Mouse (Mus musculus): ENCODE data around the gene Soat2. TPM values are rescaled to one million over a fixed set of nuclear protein-coding genes. Genes with fewer than 3 reads are reported as not detected.

Gene Soat2
- polyA plus RNA-seq, 1 experiment from 2014 or later: 13.6 TPM

- peaks cover 14% of the 10 kb centered on the region for H3K4me1 ChIP-seq (ENCODE audit: insufficient read depth)
- peak overlapping the region; percentile 75 for H3K27ac ChIP-seq (ENCODE audit: low read depth)
- H3K9me3 ChIP-seq (ENCODE audit: low read length): no peaks in the 10 kb centered on the region
- TF ChIP-seq EP300 (IDR thresholded peaks at IDR 0.05; ENCODE audit: low read depth) (no peak), CTCF (IDR thresholded peaks at IDR 0.05; ENCODE audit: low read depth) (no peak)
- 4% methylated on average over 34 of the region's 35 CpGs for WGBS (ENCODE audit: insufficient replicate concordance)
- peak overlapping the region; percentile 87 for H3K9ac ChIP-seq (replicated peaks)
- H3K4me3 ChIP-seq (ENCODE audit: low read depth, low read length): peak overlapping the region; percentile 92
- no peaks in the 10 kb centered on the region for H3K27me3 ChIP-seq (ENCODE audit: insufficient read depth, low read length)
- H3K36me3 ChIP-seq (replicated peaks; ENCODE audit: insufficient read depth, low read length): peaks cover 18% of the 10 kb centered on the region
- peak overlapping the region; percentile 98 for H3K4me2 ChIP-seq (ENCODE audit: low read depth, low read length)
- DNase-seq: no peak
- ATAC-seq: peak; percentile 53
These were observed 14.7 kb upstream of the Soat2 start for GRCm38 (mm10) chr15:102135522-102136128.

DNA sequence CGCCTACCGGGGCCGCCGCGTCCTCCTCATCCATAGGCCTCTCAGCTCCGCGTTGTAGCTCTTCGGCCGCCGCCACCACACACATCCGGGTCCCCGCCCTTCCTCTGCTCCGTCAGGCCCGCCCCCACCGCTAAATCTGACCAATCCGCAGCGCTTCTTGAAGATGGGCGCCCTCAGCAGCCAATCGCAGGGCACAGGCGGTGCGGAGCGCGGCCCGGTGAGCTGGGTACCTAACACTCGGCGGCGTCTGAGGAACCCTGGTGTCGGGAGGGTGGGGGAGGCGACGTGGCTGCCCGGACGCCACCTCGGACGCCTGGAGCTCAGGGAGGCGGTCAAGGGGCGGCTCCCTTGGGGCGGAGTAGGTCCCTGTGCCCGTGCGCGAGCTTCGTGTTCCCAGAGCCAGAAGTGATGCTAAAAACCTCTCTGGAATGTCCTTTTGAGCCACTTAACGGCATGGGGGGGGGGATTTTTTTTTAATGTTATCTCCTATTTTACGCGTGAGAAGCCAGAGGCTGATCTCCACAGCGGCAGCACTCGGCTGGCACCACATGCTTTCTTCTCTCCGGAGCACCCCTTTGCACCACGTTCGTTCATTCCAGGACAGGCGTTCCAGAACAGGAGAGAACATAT lies 14.1 kb upstream of the Soat2 start, which contains the start of gene Spryd3:
TSS of gene Spryd3 (minus strand) at position 106 of the 630 bp plus-strand sequence.
- DNase-seq: peak; percentile 98
- H3K36me3 ChIP-seq (replicated peaks; ENCODE audit: insufficient read depth, low read length): peaks cover 18% of the 10 kb centered on the region
- WGBS (ENCODE audit: insufficient replicate concordance): 1% methylated on average over 48 of the region's 50 CpGs

GRCm38 (mm10) chr15:102141120-102141519 lies 9.2 kb upstream of the Soat2 start:
- Histone ChIP-seq H3K9me3 (ENCODE audit: low read length) (no peaks in the 10 kb centered on the region), H3K4me2 (ENCODE audit: low read depth, low read length) (no peak overlapping the region), H3K4me3 (ENCODE audit: low read depth, low read length) (no peak overlapping the region), H3K9ac (replicated peaks) (no peak overlapping the region), H3K4me1 (ENCODE audit: insufficient read depth) (peaks cover 5% of the 10 kb centered on the region), H3K36me3 (replicated peaks; ENCODE audit: insufficient read depth, low read length) (no peaks in the 10 kb centered on the region), H3K27ac (ENCODE audit: low read depth) (no peak overlapping the region), H3K27me3 (ENCODE audit: insufficient read depth, low read length) (peaks cover 29% of the 10 kb centered on the region; the same call in 1 of the 2 replicates)
- no peak for ATAC-seq
- no peak for TF ChIP-seq CTCF (IDR thresholded peaks at IDR 0.05; ENCODE audit: low read depth)
- TF ChIP-seq EP300 (IDR thresholded peaks at IDR 0.05; ENCODE audit: low read depth): no peak
- WGBS (ENCODE audit: insufficient replicate concordance): 84% methylated on average over 5 of the region's 5 CpGs
- no peak for DNase-seq

More for the DNA sequence above, 14.1 kb upstream of the Soat2 start, which contains the start of gene Spryd3:
- Histone ChIP-seq H3K4me2 (ENCODE audit: low read depth, low read length) (peak within 1 kb of the TSS; percentile 98), H3K27me3 (ENCODE audit: insufficient read depth, low read length) (no peaks in the 10 kb centered on the region), H3K27ac (ENCODE audit: low read depth) (peak within 1 kb of the TSS; percentile 75), H3K4me3 (ENCODE audit: low read depth, low read length) (peak within 1 kb of the TSS; percentile 92), H3K4me1 (ENCODE audit: insufficient read depth) (peaks cover 14% of the 10 kb centered on the region), H3K9me3 (ENCODE audit: low read length) (no peaks in the 10 kb centered on the region), H3K9ac (replicated peaks) (peak within 1 kb of the TSS; percentile 87)
- peak; percentile 100 for ATAC-seq
- TF ChIP-seq EP300 (IDR thresholded peaks at IDR 0.05; ENCODE audit: low read depth) (no peak), CTCF (IDR thresholded peaks at IDR 0.05; ENCODE audit: low read depth) (no peak)

- no peak overlapping the region for H3K4me2 ChIP-seq (ENCODE audit: low read depth, low read length)
- no peak overlapping the region for H3K4me3 ChIP-seq (ENCODE audit: low read depth, low read length)
- H3K9me3 ChIP-seq (ENCODE audit: low read length): no peaks in the 10 kb centered on the region
- H3K4me1 ChIP-seq (ENCODE audit: insufficient read depth): peaks cover 4% of the 10 kb centered on the region; the same call in 1 of the 2 replicates
- 56% methylated on average over 23 of the region's 23 CpGs for WGBS (ENCODE audit: insufficient replicate concordance)
- TF ChIP-seq EP300 (IDR thresholded peaks at IDR 0.05; ENCODE audit: low read depth) (no peak), CTCF (IDR thresholded peaks at IDR 0.05; ENCODE audit: low read depth) (no peak)
- DNase-seq (no peak), ATAC-seq (no peak)
- no peak overlapping the region for H3K9ac ChIP-seq (replicated peaks)
- no peak overlapping the region for H3K27ac ChIP-seq (ENCODE audit: low read depth)
- no peaks in the 10 kb centered on the region for H3K36me3 ChIP-seq (replicated peaks; ENCODE audit: insufficient read depth, low read length)
- H3K27me3 ChIP-seq (ENCODE audit: insufficient read depth, low read length): peaks cover 29% of the 10 kb centered on the region; the same call in 1 of the 2 replicates
These were observed 7.1 kb upstream of the Soat2 start for GRCm38 (mm10) chr15:102142914-102143912.

DNA sequence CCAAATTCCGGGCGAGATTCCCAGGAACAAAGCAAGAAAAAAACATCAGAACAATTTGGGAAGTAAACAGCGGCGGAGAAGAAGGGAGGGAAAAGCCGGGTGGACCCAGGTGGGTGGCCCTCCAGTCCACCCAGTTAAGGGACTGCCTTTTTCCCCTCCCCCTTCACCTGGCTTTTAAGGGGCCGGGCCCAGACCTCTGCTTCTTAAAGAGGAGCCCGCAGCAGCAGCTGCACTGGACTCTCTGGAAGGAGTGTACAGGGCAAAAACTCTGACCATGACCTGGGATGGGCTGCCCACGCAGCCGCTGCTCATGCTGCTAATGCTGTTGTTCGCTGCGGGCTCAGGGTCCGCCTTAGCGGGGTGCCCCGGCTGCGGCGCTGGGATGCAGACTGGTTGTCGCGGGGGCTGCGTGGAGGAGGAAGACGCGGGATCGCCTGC lies 6.0 kb upstream of the Soat2 start, which contains the start of gene Igfbp6:
TSS of gene Igfbp6 (plus strand) at position 89 of the 438 bp plus-strand sequence.
- ATAC-seq: no peak
- TF ChIP-seq CTCF (IDR thresholded peaks at IDR 0.05; ENCODE audit: low read depth): no peak
- TF ChIP-seq EP300 (IDR thresholded peaks at IDR 0.05; ENCODE audit: low read depth): no peak
- H3K4me1 ChIP-seq (ENCODE audit: insufficient read depth): peaks cover 8% of the 10 kb centered on the region; the same call in 1 of the 2 replicates
- 0 out of 2 replicates have a peak within 1 kb of the TSS, but pooled peaks have one; percentile 32 for H3K9ac ChIP-seq (replicated peaks)
- H3K4me2 ChIP-seq (ENCODE audit: low read depth, low read length): peak within 1 kb of the TSS; percentile 16
- WGBS (ENCODE audit: insufficient replicate concordance): 16% methylated on average over 22 of the region's 22 CpGs
- no peak for DNase-seq
- H3K4me3 ChIP-seq (ENCODE audit: low read depth, low read length): no peak within 1 kb of the TSS
- no peaks in the 10 kb centered on the region for H3K9me3 ChIP-seq (ENCODE audit: low read length)
- H3K27me3 ChIP-seq (ENCODE audit: insufficient read depth, low read length): peaks cover 29% of the 10 kb centered on the region; the same call in 1 of the 2 replicates
- no peak within 1 kb of the TSS for H3K27ac ChIP-seq (ENCODE audit: low read depth)
- H3K36me3 ChIP-seq (replicated peaks; ENCODE audit: insufficient read depth, low read length): no peaks in the 10 kb centered on the region

All from liver, postnatal 0 days (tissue).